Mouse (Mus musculus) C2C12 (cell line): ENCODE data around the gene Klhl22.

Experiments
- CTCF ChIP-seq: IDR thresholded peaks from one replicate; pipeline ENCODE4 v1.5.1; 2011; ENCODE audit not compliant: control insufficient read depth, insufficient read depth, insufficient read length
- FOSL1 ChIP-seq: IDR thresholded peaks from one replicate; pipeline ENCODE4 v1.8.0; 2011; ENCODE audit warnings: mild to moderate bottlenecking, low read length; ENCODE audit not compliant: poor library complexity, insufficient read depth, severe bottlenecking
- MYOD1 ChIP-seq: IDR thresholded peaks from one replicate; pipeline ENCODE4 v1.6.1; 2011; ENCODE audit warnings: low read depth; ENCODE audit not compliant: control insufficient read depth, insufficient read length
- MYOG ChIP-seq: IDR thresholded peaks from one replicate; pipeline ENCODE4 v1.6.1; 2011; ENCODE audit not compliant: control insufficient read depth, insufficient read length; ENCODE audit errors: extremely low read depth
- USF1 ChIP-seq: IDR thresholded peaks from one replicate; pipeline ENCODE4 v1.6.1; 2011; ENCODE audit warnings: low read depth, mild to moderate bottlenecking, control low read depth, moderate library complexity

DNA sequence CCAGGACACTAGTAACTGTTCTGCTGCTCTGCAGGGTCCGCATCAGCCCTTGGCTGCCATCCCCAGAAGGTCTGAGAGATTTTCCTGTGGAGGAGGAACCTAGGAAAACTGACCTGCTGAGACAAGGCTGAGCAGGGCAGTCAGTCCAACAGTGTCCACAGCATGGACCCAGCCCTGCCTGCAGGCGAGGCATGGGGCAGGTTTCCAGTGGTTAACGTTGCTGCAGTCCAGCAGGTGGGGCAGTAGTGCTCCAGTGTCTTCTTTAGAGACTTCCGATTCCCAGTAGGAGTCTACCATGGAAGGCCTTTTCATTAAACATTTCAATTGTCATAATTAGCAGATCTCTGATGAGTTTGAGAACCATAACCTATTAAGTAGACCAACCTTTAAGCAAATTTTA is 16.1 kb upstream of the Klhl22 start:
- TF ChIP-seq CTCF (no peak), USF1 (no peak), MYOG (no peak), FOSL1 (no peak), MYOD1 (no peak)
